Mouse (Mus musculus) embryonic facial prominence, embryonic 14.5 days (tissue): ENCODE results near the gene Btbd2. TPM values are rescaled to one million over a fixed set of nuclear protein-coding genes. Genes with fewer than 3 reads are reported as not detected.
A peak's percentile ranks its signal among the peaks of the same experiment; 100 is the strongest.

Experiments used
- ATAC-seq: fragments of 200-750 bp; cut with Nextera tagmentation; 2 replicates; pipeline ENCODE4 v1.8.0; 2017; ENCODE audit warnings: low read depth, moderate number of reproducible peaks, moderate TSS enrichment
- DNase-seq: peaks from one replicate; pipeline ENCODE4 v3.0.0-alpha.2; 2015; ENCODE audit warnings: low spot score
- H3K27ac ChIP-seq: fragments of 300-500 bp; sonication (generic); replicated peaks from 2 replicates; pipeline ENCODE4 v1.5.1; 2014; ENCODE audit warnings: low read depth, mild to moderate bottlenecking, low read length, moderate library complexity
- H3K27me3 ChIP-seq: fragments of 300-500 bp; sonication (generic); replicated peaks from 2 replicates; pipeline ENCODE4 v1.6.1; 2014; ENCODE audit warnings: low read length; ENCODE audit not compliant: control insufficient read depth, insufficient read depth
- H3K36me3 ChIP-seq: fragments of 300-500 bp; sonication (generic); 2 replicates; pipeline ENCODE4 v1.6.1; 2014; ENCODE audit warnings: low read length, mixed read lengths; ENCODE audit not compliant: control insufficient read depth, insufficient read depth
- H3K4me1 ChIP-seq: fragments of 300-500 bp; sonication (generic); 2 replicates; pipeline ENCODE4 v1.6.1; 2014; ENCODE audit warnings: antibody characterized with exemption, low read length; ENCODE audit not compliant: control insufficient read depth, insufficient read depth
- H3K4me2 ChIP-seq: fragments of 300-500 bp; sonication (generic); 2 replicates; pipeline ENCODE4 v1.6.1; 2014; ENCODE audit warnings: low read depth, mild to moderate bottlenecking, low read length, moderate library complexity, mixed read lengths
- H3K4me3 ChIP-seq: fragments of 300-500 bp; sonication (generic); 2 replicates; pipeline ENCODE4 v1.5.1; 2014; ENCODE audit warnings: low read depth, mild to moderate bottlenecking, low read length
- H3K9ac ChIP-seq: fragments of 300-500 bp; sonication (generic); 2 replicates; pipeline ENCODE4 v1.6.1; 2014; ENCODE audit warnings: low read depth, mild to moderate bottlenecking, low read length, moderate library complexity, mixed read lengths
- H3K9me3 ChIP-seq: fragments of 300-500 bp; sonication (generic); 2 replicates; pipeline ENCODE4 v1.6.1; 2016; ENCODE audit warnings: low read length; ENCODE audit not compliant: control insufficient read depth
- WGBS: fragments of 180-500 bp; shearing (Covaris S2); extraction: QIAGEN DNeasy Blood & Tissue Kit; methylation state at CpG from one replicate; pipeline ENCODE4 v1.1.7; 2014; 5-methylcytosine and 5-hydroxymethylcytosine counted together
- polyA plus RNA-seq: library from polyadenylated mRNA; unstranded; fragments of >200 nt; fragmentation: Nextera tagmentation; extraction: Ambion mirVana; gene quantifications from 2 replicates; pipeline ENCODE4 v1.2.1, GENCODE M21; 2014

Btbd2 gene
- polyA plus RNA-seq, 1 experiment from 2014 or later, result 71.6 TPM

- no peak for DNase-seq
- H3K27me3 ChIP-seq, result no peaks in the 10 kb centered on the region
- H3K4me1 ChIP-seq, result peaks cover 41% of the 10 kb centered on the region
- no peaks in the 10 kb centered on the region for H3K9me3 ChIP-seq
- H3K9ac ChIP-seq, result peak overlapping the region; percentile 98
- H3K36me3 ChIP-seq, result peaks cover 44% of the 10 kb centered on the region
- no peak for ATAC-seq
- 16% methylated on average over 6 of the region's 6 CpGs for WGBS
- peak overlapping the region; percentile 98; the same call in 1 of the 2 replicates for H3K27ac ChIP-seq
- peak overlapping the region; percentile 99 for H3K4me3 ChIP-seq
- peak overlapping the region; percentile 93 for H3K4me2 ChIP-seq
Observed at GRCm38 (mm10) chr10:80674851-80675404, 18.1 kb upstream of the Btbd2 start.

- peak overlapping the region; percentile 98 for H3K9ac ChIP-seq
- H3K27me3 ChIP-seq, result no peaks in the 10 kb centered on the region
- no peak for ATAC-seq
- no peaks in the 10 kb centered on the region for H3K9me3 ChIP-seq
- H3K36me3 ChIP-seq, result peaks cover 51% of the 10 kb centered on the region
- 57% methylated on average over 5 of the region's 5 CpGs for WGBS
- DNase-seq, result no peak
- H3K4me1 ChIP-seq, result peaks cover 37% of the 10 kb centered on the region
- H3K4me3 ChIP-seq, result peak overlapping the region; percentile 99
- no peak overlapping the region for H3K27ac ChIP-seq
- H3K4me2 ChIP-seq, result peak overlapping the region; percentile 93
Observed at GRCm38 (mm10) chr10:80674161-80674711, 17.4 kb upstream of the Btbd2 start.

GRCm38 (mm10) chr10:80673690-80674089, 16.8 kb upstream of the Btbd2 start:
- Histone ChIP-seq H3K9ac (peak overlapping the region; percentile 98), H3K4me1 (peaks cover 36% of the 10 kb centered on the region), H3K9me3 (no peaks in the 10 kb centered on the region), H3K4me3 (peak overlapping the region; percentile 99), H3K36me3 (peaks cover 56% of the 10 kb centered on the region), H3K27ac (no peak overlapping the region), H3K27me3 (no peaks in the 10 kb centered on the region), H3K4me2 (peak overlapping the region; percentile 93)
- 87% methylated on average over 3 of the region's 3 CpGs for WGBS
- DNase-seq (no peak), ATAC-seq (no peak)

- 70% methylated on average over 11 of the region's 11 CpGs for WGBS
- Histone ChIP-seq H3K27me3 (no peaks in the 10 kb centered on the region), H3K9ac (peak overlapping the region; percentile 40; the same call in 1 of the 2 replicates), H3K4me3 (no peak overlapping the region), H3K36me3 (peaks cover 72% of the 10 kb centered on the region), H3K27ac (no peak overlapping the region), H3K4me1 (peaks cover 21% of the 10 kb centered on the region), H3K9me3 (no peaks in the 10 kb centered on the region), H3K4me2 (no peak overlapping the region)
- no peak for ATAC-seq
- DNase-seq, result no peak
Observed at GRCm38 (mm10) chr10:80671936-80672690, 15.2 kb upstream of the Btbd2 start.

GRCm38 (mm10) chr10:80671251-80671650, 14.4 kb upstream of the Btbd2 start:
- Histone ChIP-seq H3K4me3 (no peak overlapping the region), H3K27ac (no peak overlapping the region), H3K36me3 (peaks cover 81% of the 10 kb centered on the region), H3K27me3 (no peaks in the 10 kb centered on the region), H3K4me1 (peaks cover 18% of the 10 kb centered on the region), H3K9me3 (no peaks in the 10 kb centered on the region), H3K9ac (no peak overlapping the region), H3K4me2 (no peak overlapping the region)
- WGBS, result 93% methylated on average over 4 of the region's 4 CpGs
- ATAC-seq (no peak), DNase-seq (no peak)

- DNase-seq (no peak), ATAC-seq (no peak)
- no peak overlapping the region for H3K27ac ChIP-seq
- no peaks in the 10 kb centered on the region for H3K27me3 ChIP-seq
- no peak overlapping the region for H3K4me2 ChIP-seq
- H3K4me1 ChIP-seq, result peaks cover 22% of the 10 kb centered on the region
- H3K36me3 ChIP-seq, result peaks cover 86% of the 10 kb centered on the region
- H3K9ac ChIP-seq, result no peak overlapping the region
- WGBS, result 95% methylated on average over 2 of the region's 2 CpGs
- H3K9me3 ChIP-seq, result no peaks in the 10 kb centered on the region
- H3K4me3 ChIP-seq, result no peak overlapping the region
Observed at GRCm38 (mm10) chr10:80670531-80670930, 13.7 kb upstream of the Btbd2 start.

- H3K36me3 ChIP-seq, result peaks cover 86% of the 10 kb centered on the region
- no peak overlapping the region for H3K9ac ChIP-seq
- ATAC-seq (no peak), DNase-seq (no peak)
- H3K9me3 ChIP-seq, result no peaks in the 10 kb centered on the region
- H3K4me3 ChIP-seq, result no peak overlapping the region
- no peak overlapping the region for H3K4me2 ChIP-seq
- no peaks in the 10 kb centered on the region for H3K27me3 ChIP-seq
- WGBS, result 95% methylated on average over 7 of the region's 7 CpGs
- H3K27ac ChIP-seq, result no peak overlapping the region
- peaks cover 27% of the 10 kb centered on the region for H3K4me1 ChIP-seq
Observed at GRCm38 (mm10) chr10:80669737-80670485, 13.0 kb upstream of the Btbd2 start.

GRCm38 (mm10) chr10:80669018-80669417, 12.1 kb upstream of the Btbd2 start:
- 96% methylated on average over 9 of the region's 12 CpGs for WGBS
- no peaks in the 10 kb centered on the region for H3K27me3 ChIP-seq
- no peak overlapping the region for H3K9ac ChIP-seq
- no peak overlapping the region for H3K27ac ChIP-seq
- no peaks in the 10 kb centered on the region for H3K9me3 ChIP-seq
- DNase-seq (no peak), ATAC-seq (no peak)
- H3K36me3 ChIP-seq, result peaks cover 83% of the 10 kb centered on the region
- H3K4me1 ChIP-seq, result peaks cover 27% of the 10 kb centered on the region
- H3K4me3 ChIP-seq, result no peak overlapping the region
- no peak overlapping the region for H3K4me2 ChIP-seq
